Mouse (Mus musculus) heart, embryonic 13.5 days (tissue): ENCODE data around the gene Patl2. TPM values are rescaled to one million over a fixed set of nuclear protein-coding genes. Genes with fewer than 3 reads are reported as not detected.
"Not testable (repeated sequence)": the region's sequence is repeated elsewhere in the genome, so short reads cannot be mapped to it uniquely, and the experiment has no call there.

Source experiments
- ATAC-seq: fragments of 200-750 bp; cut with Nextera tagmentation; 2 replicates; pipeline ENCODE4 v1.8.0; 2017; ENCODE audit warnings: moderate TSS enrichment; ENCODE audit not compliant: insufficient number of reproducible peaks, low FRiP score, low TSS enrichment; ENCODE audit errors: extremely low read depth
- H3K27ac ChIP-seq: fragments of 300-500 bp; sonication (generic); replicated peaks from 2 replicates; pipeline ENCODE4 v1.5.1; 2015; ENCODE audit warnings: moderate library complexity, mild to moderate bottlenecking, inconsistent platforms
- H3K27me3 ChIP-seq: fragments of 300-500 bp; sonication (generic); replicated peaks from 2 replicates; pipeline ENCODE4 v1.6.1; 2015; ENCODE audit warnings: mild to moderate bottlenecking, inconsistent platforms
- H3K36me3 ChIP-seq: fragments of 300-500 bp; sonication (generic); 2 replicates; pipeline ENCODE4 v1.6.1; 2015; ENCODE audit warnings: mild to moderate bottlenecking, inconsistent platforms
- H3K4me1 ChIP-seq: fragments of 300-500 bp; sonication (generic); 2 replicates; pipeline ENCODE4 v1.6.1; 2015; ENCODE audit warnings: inconsistent platforms
- H3K4me2 ChIP-seq: fragments of 300-500 bp; sonication (generic); 2 replicates; pipeline ENCODE4 v1.6.1; 2015; ENCODE audit warnings: inconsistent platforms, mild to moderate bottlenecking, moderate library complexity
- H3K4me3 ChIP-seq: fragments of 300-500 bp; sonication (generic); 2 replicates; pipeline ENCODE4 v1.5.1; 2015; ENCODE audit warnings: moderate library complexity, mild to moderate bottlenecking, inconsistent platforms
- H3K9ac ChIP-seq: fragments of 300-500 bp; sonication (generic); 2 replicates; pipeline ENCODE4 v1.6.1; 2015; ENCODE audit warnings: inconsistent platforms, mild to moderate bottlenecking, moderate library complexity
- H3K9me3 ChIP-seq: fragments of 300-500 bp; sonication (generic); 2 replicates; pipeline ENCODE4 v1.6.1; 2016; ENCODE audit warnings: inconsistent platforms
- WGBS: fragments of 180-500 bp; shearing (Covaris S2); methylation state at CpG from one replicate; pipeline ENCODE4 v1.1.7; 2015; ENCODE audit warnings: mixed read lengths; 5-methylcytosine and 5-hydroxymethylcytosine counted together
- polyA plus RNA-seq: library from polyadenylated mRNA; unstranded; fragments of >200 nt; fragmentation: Nextera tagmentation; extraction: Ambion mirVana; gene quantifications from 2 replicates; pipeline ENCODE4 v1.2.1, GENCODE M21; 2015

Gene Patl2
- polyA plus RNA-seq, 1 experiment from 2014 or later, result not detected

- no peak overlapping the region for H3K4me3 ChIP-seq
- H3K36me3 ChIP-seq, result no peaks in the 10 kb centered on the region
- no peaks in the 10 kb centered on the region for H3K27me3 ChIP-seq
- no peaks in the 10 kb centered on the region for H3K9me3 ChIP-seq
- no peak for ATAC-seq
- no peak overlapping the region for H3K27ac ChIP-seq
- no peak overlapping the region for H3K4me2 ChIP-seq
- 79% methylated on average over 2 of the region's 2 CpGs for WGBS
- no peak overlapping the region for H3K9ac ChIP-seq
- no peaks in the 10 kb centered on the region; the same call in 1 of the 2 replicates for H3K4me1 ChIP-seq
Measured at GRCm38 (mm10) chr2:122218234-122218633, 32.2 kb upstream of the Patl2 start.

- not testable (repeated sequence) for ATAC-seq, H3K9me3 ChIP-seq, H3K36me3 ChIP-seq, H3K9ac ChIP-seq, H3K4me3 ChIP-seq, H3K27ac ChIP-seq, H3K27me3 ChIP-seq, H3K4me1 ChIP-seq, H3K4me2 ChIP-seq
- WGBS, result 59% methylated on average over 4 of the region's 4 CpGs
Measured at GRCm38 (mm10) chr2:122217075-122217474, 31.1 kb upstream of the Patl2 start.

- ATAC-seq, result no peak
- H3K4me3 ChIP-seq, result no peak overlapping the region
- H3K9ac ChIP-seq, result no peak overlapping the region
- H3K36me3 ChIP-seq, result no peaks in the 10 kb centered on the region
- no peaks in the 10 kb centered on the region for H3K4me1 ChIP-seq
- 82% methylated on average over 3 of the region's 3 CpGs for WGBS
- no peaks in the 10 kb centered on the region for H3K9me3 ChIP-seq
- no peak overlapping the region for H3K27ac ChIP-seq
- H3K27me3 ChIP-seq, result no peaks in the 10 kb centered on the region
- no peak overlapping the region for H3K4me2 ChIP-seq
Measured at GRCm38 (mm10) chr2:122210534-122211228, 24.7 kb upstream of the Patl2 start.

GRCm38 (mm10) chr2:122206440-122207107 is 20.6 kb upstream of the Patl2 start:
- Histone ChIP-seq H3K4me2 (no peak overlapping the region), H3K4me1 (no peaks in the 10 kb centered on the region)

GRCm38 (mm10) chr2:122201501-122201900 is 15.5 kb upstream of the Patl2 start:
- Histone ChIP-seq H3K27me3 (no peaks in the 10 kb centered on the region), H3K9ac (no peak overlapping the region), H3K27ac (no peak overlapping the region), H3K4me2 (no peak overlapping the region), H3K4me3 (no peak overlapping the region), H3K9me3 (no peaks in the 10 kb centered on the region), H3K4me1 (no peaks in the 10 kb centered on the region), H3K36me3 (no peaks in the 10 kb centered on the region)
- 53% methylated on average over 1 of the region's 1 CpGs for WGBS
- no peak for ATAC-seq

More at GRCm38 (mm10) chr2:122206440-122207107, 20.6 kb upstream of the Patl2 start:
- H3K27me3 ChIP-seq, result no peaks in the 10 kb centered on the region
- H3K9me3 ChIP-seq, result no peaks in the 10 kb centered on the region
- H3K36me3 ChIP-seq, result no peaks in the 10 kb centered on the region
- 45% methylated on average over 2 of the region's 2 CpGs for WGBS
- no peak overlapping the region for H3K9ac ChIP-seq
- H3K27ac ChIP-seq, result no peak overlapping the region
- no peak for ATAC-seq
- H3K4me3 ChIP-seq, result no peak overlapping the region

- no peak overlapping the region for H3K4me3 ChIP-seq
- no peaks in the 10 kb centered on the region for H3K27me3 ChIP-seq
- no peaks in the 10 kb centered on the region for H3K9me3 ChIP-seq
- ATAC-seq, result no peak
- 46% methylated on average over 1 of the region's 1 CpGs for WGBS
- H3K9ac ChIP-seq, result no peak overlapping the region
- no peaks in the 10 kb centered on the region for H3K4me1 ChIP-seq
- no peak overlapping the region for H3K27ac ChIP-seq
- H3K36me3 ChIP-seq, result no peaks in the 10 kb centered on the region
- H3K4me2 ChIP-seq, result no peak overlapping the region
Measured at GRCm38 (mm10) chr2:122194509-122194929, 8.5 kb upstream of the Patl2 start.

- WGBS, result 55% methylated on average over 3 of the region's 3 CpGs
- no peak overlapping the region for H3K9ac ChIP-seq
- ATAC-seq, result no peak
- H3K27ac ChIP-seq, result no peak overlapping the region
- no peaks in the 10 kb centered on the region for H3K27me3 ChIP-seq
- H3K4me1 ChIP-seq, result no peaks in the 10 kb centered on the region
- H3K9me3 ChIP-seq, result no peaks in the 10 kb centered on the region
- no peak overlapping the region for H3K4me3 ChIP-seq
- no peaks in the 10 kb centered on the region for H3K36me3 ChIP-seq
- no peak overlapping the region for H3K4me2 ChIP-seq
Measured at GRCm38 (mm10) chr2:122191849-122192248, 5.9 kb upstream of the Patl2 start.

- Histone ChIP-seq H3K27ac (no peak overlapping the region), H3K9me3 (no peaks in the 10 kb centered on the region), H3K4me2 (no peak overlapping the region), H3K4me1 (no peaks in the 10 kb centered on the region), H3K36me3 (no peaks in the 10 kb centered on the region), H3K9ac (no peak overlapping the region), H3K4me3 (no peak overlapping the region), H3K27me3 (no peaks in the 10 kb centered on the region)
- 90% methylated on average over 3 of the region's 3 CpGs for WGBS
- no peak for ATAC-seq
Measured at GRCm38 (mm10) chr2:122186751-122187150, 762 bp upstream of the Patl2 start.

GRCm38 (mm10) chr2:122185086-122185485 is 903 bp downstream of the Patl2 start:
- H3K4me1 ChIP-seq, result 0 out of 2 replicates have a peak, but pooled peaks cover under 1% of the 10 kb centered on the region
- no peak overlapping the region for H3K27ac ChIP-seq
- no peaks in the 10 kb centered on the region for H3K36me3 ChIP-seq
- H3K27me3 ChIP-seq, result no peaks in the 10 kb centered on the region
- no peaks in the 10 kb centered on the region for H3K9me3 ChIP-seq
- no peak overlapping the region for H3K4me3 ChIP-seq
- H3K9ac ChIP-seq, result no peak overlapping the region
- no peak overlapping the region for H3K4me2 ChIP-seq
- WGBS, result 78% methylated on average over 4 of the region's 4 CpGs
- no peak for ATAC-seq

- no peaks in the 10 kb centered on the region for H3K27me3 ChIP-seq
- H3K36me3 ChIP-seq, result no peaks in the 10 kb centered on the region
- 63% methylated on average over 8 of the region's 8 CpGs for WGBS
- H3K4me1 ChIP-seq, result 0 out of 2 replicates have a peak, but pooled peaks cover 2% of the 10 kb centered on the region
- no peak overlapping the region for H3K27ac ChIP-seq
- H3K9ac ChIP-seq, result no peak overlapping the region
- H3K9me3 ChIP-seq, result no peaks in the 10 kb centered on the region
- no peak overlapping the region for H3K4me3 ChIP-seq
- no peak overlapping the region for H3K4me2 ChIP-seq
- ATAC-seq, result no peak
Measured at GRCm38 (mm10) chr2:122180051-122180822, 5.8 kb downstream of the Patl2 start.

- Histone ChIP-seq H3K4me3 (no peak overlapping the region), H3K4me1 (no peaks in the 10 kb centered on the region), H3K4me2 (no peak overlapping the region), H3K27me3 (no peaks in the 10 kb centered on the region), H3K9me3 (no peaks in the 10 kb centered on the region), H3K36me3 (no peaks in the 10 kb centered on the region), H3K9ac (no peak overlapping the region), H3K27ac (no peak overlapping the region)
- WGBS, result 79% methylated on average over 2 of the region's 2 CpGs
- ATAC-seq, result no peak
Measured at GRCm38 (mm10) chr2:122172188-122172587, 13.8 kb downstream of the Patl2 start.
